Mouse (Mus musculus) bone marrow, adult 2 months (tissue): Measurements from ENCODE around the gene Fmnl2.

Source experiments
- CTCF ChIP-seq: fragments of 200-500 bp; IDR thresholded peaks from 2 replicates; pipeline ENCODE4 v1.5.1; 2011; ENCODE audit warnings: low read length, control low read depth; ENCODE audit not compliant: control insufficient read depth, insufficient read depth
- POLR2A ChIP-seq: fragments of 200-500 bp; IDR thresholded peaks from 2 replicates; pipeline ENCODE4 v1.6.1; 2011; ENCODE audit warnings: low read depth, mild to moderate bottlenecking, control low read depth, low read length, borderline replicate concordance; ENCODE audit not compliant: control insufficient read depth

- TF ChIP-seq CTCF (no peak), POLR2A (no peak)
Measured at GRCm38 (mm10) chr2:52991688-52992194, 134.1 kb downstream of the Fmnl2 start.
